In genomic region chr10:128520591-128520990, GRCm38 (mm10) we compare ENCODE assay signal across 22 mouse cellular contexts. TPM values are rescaled to one million over a fixed set of nuclear protein-coding genes. Genes with fewer than 3 reads are reported as not detected.
"Had no signal": no experiment of that assay in that cellular context is flagged by ENCODE, and none has a peak within 500 bp of the region (broad histone marks: within the 10 kb centered on the region; RNA-seq: fewer than 3 reads in every experiment).

No protein-coding gene starts in this region.

- ATAC-seq: liver, postnatal 0 days; lung, postnatal 0 days; midbrain, embryonic 16.5 days had no signal

- DNase-seq: liver, embryonic 13.5 days; liver, postnatal 0 days; lung, adult 2 months; lung, postnatal 14 days; lung, postnatal 36 days; midbrain, embryonic 14.5 days; retina, postnatal 1 day; right cerebral cortex, adult 18-20 months; right cerebral cortex, postnatal 25 days; right cerebral cortex, postnatal 4 days; spleen, adult 18-20 months; thymus, adult 18-20 months; thymus, postnatal 14 days; thymus, postnatal 36 days had no signal

- H3K4me3 ChIP-seq: liver, embryonic 13.5 days; liver, embryonic 15.5 days; lung, embryonic 15.5 days; midbrain, embryonic 12.5 days; neural tube, embryonic 12.5 days had no signal

- H3K9ac ChIP-seq: liver, embryonic 13.5 days; liver, embryonic 15.5 days; liver, postnatal 0 days; lung, embryonic 15.5 days; midbrain, embryonic 12.5 days; neural tube, embryonic 12.5 days had no signal

- H3K4me2 ChIP-seq: liver, embryonic 13.5 days; liver, embryonic 15.5 days; lung, embryonic 15.5 days; midbrain, embryonic 12.5 days; neural tube, embryonic 12.5 days had no signal

- H3K9me3 ChIP-seq: liver, embryonic 13.5 days; liver, embryonic 15.5 days; lung, embryonic 15.5 days; midbrain, embryonic 12.5 days; neural tube, embryonic 12.5 days had no signal

- H3K27ac ChIP-seq: liver, embryonic 13.5 days; liver, embryonic 15.5 days; lung, embryonic 15.5 days; macrophage; midbrain, embryonic 12.5 days; neural tube, embryonic 12.5 days had no signal

- H3K27me3 ChIP-seq: liver, embryonic 15.5 days had no signal

RNA-seq across cellular contexts. Expression of gene Myl6b, which starts 22.1 kb away (rescaled TPM):
- total RNA-seq: monocyte, adult 5-6 weeks had no signal
